Mouse (Mus musculus) thymus, postnatal 0 days (tissue): ENCODE data around the gene Usp2. TPM values are rescaled to one million over a fixed set of nuclear protein-coding genes. Genes with fewer than 3 reads are reported as not detected.
A peak's percentile ranks its signal among the peaks of the same experiment; 100 is the strongest.

ENCODE experiments used
- DNase-seq: peaks from one replicate; pipeline ENCODE4 v3.0.0-alpha.2; 2015; ENCODE audit warnings: low spot score
- polyA plus RNA-seq: library from polyadenylated mRNA; unstranded; fragments of >200 nt; fragmentation: Nextera tagmentation; extraction: Ambion mirVana; gene quantifications from 2 replicates; pipeline ENCODE4 v1.2.1, GENCODE M21; 2015

Usp2 gene
- polyA plus RNA-seq, 1 experiment from 2014 or later, result 13.1 TPM

- no peak for DNase-seq
Measured at GRCm38 (mm10) chr9:44119948-44120465, 53.2 kb downstream of the Usp2 start.

GRCm38 (mm10) chr9:44124317-44124716 lies 57.5 kb downstream of the Usp2 start:
- no peak for DNase-seq

- no peak for DNase-seq
Measured at GRCm38 (mm10) chr9:44125026-44125425, 58.2 kb downstream of the Usp2 start.

- DNase-seq, result peak; percentile 86
Measured at GRCm38 (mm10) chr9:44125546-44126428, 59.0 kb downstream of the Usp2 start.

GRCm38 (mm10) chr9:44126746-44127145 lies 59.9 kb downstream of the Usp2 start:
- DNase-seq, result no peak

- no peak for DNase-seq
Measured at GRCm38 (mm10) chr9:44127351-44127801, 60.6 kb downstream of the Usp2 start.

- no peak for DNase-seq
Measured at GRCm38 (mm10) chr9:44129633-44130032, 62.8 kb downstream of the Usp2 start.

GRCm38 (mm10) chr9:44130034-44130433 lies 63.2 kb downstream of the Usp2 start:
- DNase-seq, result peak; percentile 81

GRCm38 (mm10) chr9:44130581-44131275 lies 63.9 kb downstream of the Usp2 start:
- DNase-seq, result peak; percentile 10

- no peak for DNase-seq
Measured at GRCm38 (mm10) chr9:44131276-44131590, 64.4 kb downstream of the Usp2 start.

- no peak for DNase-seq
Measured at GRCm38 (mm10) chr9:44132200-44132599, 65.4 kb downstream of the Usp2 start.

GRCm38 (mm10) chr9:44133287-44133686 lies 66.5 kb downstream of the Usp2 start:
- DNase-seq, result no peak

- peak; percentile 65 for DNase-seq
Measured at GRCm38 (mm10) chr9:44134101-44134850, 67.5 kb downstream of the Usp2 start, which contains the start of gene Mcam. TSS of gene Mcam (plus strand) at chr9:44134469.

GRCm38 (mm10) chr9:44134851-44135730 lies 68.3 kb downstream of the Usp2 start:
- peak; percentile 60 for DNase-seq

- no peak for DNase-seq
Measured at GRCm38 (mm10) chr9:44135731-44136411, 69.0 kb downstream of the Usp2 start.

GRCm38 (mm10) chr9:44137846-44138245 lies 71.0 kb downstream of the Usp2 start:
- DNase-seq, result no peak

GRCm38 (mm10) chr9:44141951-44142350 lies 75.1 kb downstream of the Usp2 start:
- no peak for DNase-seq

GRCm38 (mm10) chr9:44143421-44143820 lies 76.6 kb downstream of the Usp2 start:
- no peak for DNase-seq

GRCm38 (mm10) chr9:44144023-44144717 lies 77.3 kb downstream of the Usp2 start:
- peak; percentile 17 for DNase-seq
